Mouse (Mus musculus) heart, embryonic 15.5 days (tissue): Measurements from ENCODE around the gene Ggt1. TPM values are rescaled to one million over a fixed set of nuclear protein-coding genes. Genes with fewer than 3 reads are reported as not detected.

Experiments
- ATAC-seq: fragments of 200-750 bp; cut with Nextera tagmentation; replicated peaks from 2 replicates; pipeline ENCODE4 v1.8.0; 2017; ENCODE audit warnings: low read depth, moderate TSS enrichment; ENCODE audit not compliant: insufficient number of reproducible peaks, insufficient read depth, low FRiP score
- H3K27ac ChIP-seq: fragments of 300-500 bp; sonication (generic); 2 replicates; pipeline ENCODE4 v1.5.1; 2015; ENCODE audit warnings: mild to moderate bottlenecking, inconsistent platforms
- H3K27me3 ChIP-seq: fragments of 300-500 bp; sonication (generic); 2 replicates; pipeline ENCODE4 v1.6.1; 2015; ENCODE audit warnings: inconsistent platforms
- H3K36me3 ChIP-seq: fragments of 300-500 bp; sonication (generic); 2 replicates; pipeline ENCODE4 v1.6.1; 2015; ENCODE audit warnings: mild to moderate bottlenecking, inconsistent platforms
- H3K4me1 ChIP-seq: fragments of 300-500 bp; sonication (generic); replicated peaks from 2 replicates; pipeline ENCODE4 v1.6.1; 2015; ENCODE audit warnings: inconsistent platforms
- H3K4me2 ChIP-seq: fragments of 300-500 bp; sonication (generic); 2 replicates; pipeline ENCODE4 v1.6.1; 2015; ENCODE audit warnings: inconsistent platforms, mild to moderate bottlenecking, moderate library complexity
- H3K4me3 ChIP-seq: fragments of 300-500 bp; sonication (generic); 2 replicates; pipeline ENCODE4 v1.5.1; 2015; ENCODE audit warnings: mild to moderate bottlenecking, inconsistent platforms
- H3K9ac ChIP-seq: fragments of 300-500 bp; sonication (generic); 2 replicates; pipeline ENCODE4 v1.6.1; 2015; ENCODE audit warnings: mild to moderate bottlenecking, inconsistent platforms
- H3K9me3 ChIP-seq: fragments of 300-500 bp; sonication (generic); replicated peaks from 2 replicates; pipeline ENCODE4 v1.6.1; 2016; ENCODE audit warnings: inconsistent platforms
- WGBS: fragments of 180-500 bp; shearing (Covaris S2); methylation state at CpG from one replicate; pipeline ENCODE4 v1.1.7; 2015; ENCODE audit warnings: mixed read lengths; 5-methylcytosine and 5-hydroxymethylcytosine counted together
- polyA plus RNA-seq: library from polyadenylated mRNA; unstranded; fragments of >200 nt; fragmentation: Nextera tagmentation; extraction: Ambion mirVana; gene quantifications from 2 replicates; pipeline ENCODE4 v1.2.1, GENCODE M21; 2015

Gene Ggt1
- polyA plus RNA-seq, 1 experiment from 2014 or later: 0.48 TPM

GRCm38 (mm10) chr10:75605162-75605846 lies 43.9 kb downstream of the Ggt1 start:
- H3K4me3 ChIP-seq: no peak overlapping the region
- ATAC-seq: no peak
- WGBS: 29% methylated on average over 11 of the region's 11 CpGs
- no peaks in the 10 kb centered on the region for H3K27me3 ChIP-seq
- no peaks in the 10 kb centered on the region for H3K9me3 ChIP-seq
- H3K9ac ChIP-seq: no peak overlapping the region
- H3K36me3 ChIP-seq: no peaks in the 10 kb centered on the region
- H3K27ac ChIP-seq: no peak overlapping the region
- no peak overlapping the region for H3K4me2 ChIP-seq
- peaks cover 5% of the 10 kb centered on the region for H3K4me1 ChIP-seq

- WGBS: 88% methylated on average over 4 of the region's 4 CpGs
- ATAC-seq: no peak
- Histone ChIP-seq H3K9ac (no peak overlapping the region), H3K4me3 (no peak overlapping the region), H3K27me3 (no peaks in the 10 kb centered on the region), H3K4me1 (peaks cover 5% of the 10 kb centered on the region), H3K9me3 (no peaks in the 10 kb centered on the region), H3K27ac (no peak overlapping the region), H3K4me2 (no peak overlapping the region), H3K36me3 (no peaks in the 10 kb centered on the region)
These were observed 45.8 kb downstream of the Ggt1 start for GRCm38 (mm10) chr10:75607253-75607652.

DNA sequence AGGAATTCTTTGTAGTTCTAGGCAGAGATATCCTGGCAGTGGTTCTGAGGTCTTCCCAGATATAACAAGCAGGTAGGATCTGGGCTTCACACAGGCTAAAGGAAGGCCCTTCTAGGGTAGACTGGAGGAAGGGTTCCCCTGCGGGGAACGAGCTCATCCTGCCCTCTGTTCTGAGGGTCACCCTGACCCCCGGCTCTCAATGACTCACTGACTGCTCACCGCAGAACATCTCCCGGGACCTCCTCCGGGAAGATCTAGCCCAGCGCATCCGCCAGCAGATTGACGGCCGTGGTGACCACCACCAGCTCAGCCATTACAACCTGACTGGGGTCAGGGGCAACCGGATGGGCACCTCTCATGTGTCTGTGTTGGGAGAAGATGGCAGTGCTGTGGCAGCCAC lies 47.6 kb downstream of the Ggt1 start:
- no peak overlapping the region for H3K4me2 ChIP-seq
- no peak; the same call in 1 of the 2 replicates for ATAC-seq
- WGBS: 88% methylated on average over 11 of the region's 11 CpGs
- H3K4me3 ChIP-seq: no peak overlapping the region
- H3K4me1 ChIP-seq: peaks cover 5% of the 10 kb centered on the region
- no peaks in the 10 kb centered on the region for H3K9me3 ChIP-seq
- H3K27ac ChIP-seq: no peak overlapping the region
- no peaks in the 10 kb centered on the region for H3K27me3 ChIP-seq
- H3K36me3 ChIP-seq: no peaks in the 10 kb centered on the region
- no peak overlapping the region for H3K9ac ChIP-seq

GRCm38 (mm10) chr10:75610486-75610885 lies 49.1 kb downstream of the Ggt1 start:
- Histone ChIP-seq H3K27ac (no peak overlapping the region), H3K27me3 (no peaks in the 10 kb centered on the region), H3K36me3 (no peaks in the 10 kb centered on the region), H3K4me1 (peaks cover 1% of the 10 kb centered on the region; the same call in 1 of the 2 replicates), H3K9me3 (no peaks in the 10 kb centered on the region), H3K4me2 (no peak overlapping the region), H3K4me3 (no peak overlapping the region), H3K9ac (no peak overlapping the region)
- 46% methylated on average over 7 of the region's 7 CpGs for WGBS
- ATAC-seq: no peak

DNA sequence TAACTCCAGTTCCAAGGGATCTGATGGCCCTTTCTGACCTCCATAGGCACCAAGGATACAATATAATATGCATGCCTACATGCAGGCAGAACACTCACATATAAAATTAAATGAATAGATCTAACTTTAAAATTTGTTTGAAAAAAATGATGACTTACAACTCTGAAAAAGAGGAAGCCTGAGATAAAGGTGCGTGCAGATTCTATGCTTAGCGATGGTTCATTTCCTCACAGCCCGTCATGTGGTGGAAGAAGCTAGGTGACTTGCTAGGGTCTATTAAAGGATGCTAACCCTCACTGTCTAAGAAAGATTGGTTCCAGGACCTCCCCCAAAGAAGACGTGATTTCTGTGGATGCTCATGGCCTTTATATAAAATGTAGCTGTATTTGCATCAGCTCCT lies 54.6 kb downstream of the Ggt1 start:
- no peaks in the 10 kb centered on the region for H3K27me3 ChIP-seq
- WGBS: 80% methylated on average over 4 of the region's 4 CpGs

DNA sequence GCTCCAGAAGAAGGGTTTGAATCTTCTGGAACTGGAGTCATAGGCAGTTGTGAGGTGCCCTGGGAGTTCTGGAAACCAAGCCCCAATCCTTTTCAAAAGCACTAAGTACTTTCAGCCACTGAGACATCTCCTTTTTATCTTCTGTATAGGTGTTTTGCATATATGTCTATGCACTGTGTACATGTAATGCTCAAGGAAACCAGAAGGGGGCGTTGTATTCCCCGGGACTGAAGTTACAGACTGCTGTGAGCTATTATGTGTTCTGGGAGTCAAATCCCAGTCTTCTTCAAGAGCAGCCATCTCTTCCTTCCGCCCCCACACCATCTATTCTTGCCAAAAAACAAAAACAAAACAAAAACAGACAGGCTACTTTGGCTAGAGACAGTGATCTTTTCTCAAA lies 59.4 kb downstream of the Ggt1 start:
- no peak overlapping the region for H3K27ac ChIP-seq
- no peaks in the 10 kb centered on the region for H3K36me3 ChIP-seq
- no peak for ATAC-seq
- no peak overlapping the region for H3K4me2 ChIP-seq
- 43% methylated on average over 3 of the region's 3 CpGs for WGBS
- no peak overlapping the region for H3K9ac ChIP-seq
- H3K4me1 ChIP-seq: no peaks in the 10 kb centered on the region
- no peak overlapping the region for H3K4me3 ChIP-seq
- no peaks in the 10 kb centered on the region for H3K9me3 ChIP-seq
- no peaks in the 10 kb centered on the region for H3K27me3 ChIP-seq

More for the DNA sequence above, 54.6 kb downstream of the Ggt1 start:
- H3K4me2 ChIP-seq: no peak overlapping the region
- no peak overlapping the region for H3K9ac ChIP-seq
- ATAC-seq: no peak
- no peak overlapping the region for H3K27ac ChIP-seq
- H3K4me3 ChIP-seq: no peak overlapping the region
- H3K9me3 ChIP-seq: no peaks in the 10 kb centered on the region
- no peaks in the 10 kb centered on the region for H3K36me3 ChIP-seq
- no peaks in the 10 kb centered on the region for H3K4me1 ChIP-seq

DNA sequence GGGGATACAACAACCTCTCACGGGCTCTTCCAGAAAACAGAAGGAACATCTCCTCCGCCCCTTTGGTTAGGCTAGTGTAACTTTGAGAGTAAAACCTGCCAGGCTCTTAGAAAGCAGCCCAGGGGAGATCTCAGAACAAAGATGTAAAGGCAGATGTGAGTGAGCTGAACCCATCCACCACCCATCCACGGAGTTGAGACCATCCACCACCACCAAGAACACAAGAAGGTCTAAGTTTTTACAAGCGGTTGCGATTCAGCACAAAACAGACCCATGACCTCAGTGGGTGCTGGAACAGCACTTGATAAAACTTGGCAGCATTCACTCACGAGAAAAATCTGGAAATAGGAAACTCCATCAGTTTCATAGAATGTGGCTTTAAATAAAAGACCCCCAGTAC lies 64.5 kb downstream of the Ggt1 start:
- Histone ChIP-seq H3K27ac (no peak overlapping the region), H3K4me2 (no peak overlapping the region), H3K36me3 (no peaks in the 10 kb centered on the region), H3K9ac (no peak overlapping the region), H3K4me3 (no peak overlapping the region), H3K4me1 (no peaks in the 10 kb centered on the region), H3K27me3 (no peaks in the 10 kb centered on the region), H3K9me3 (no peaks in the 10 kb centered on the region)
- WGBS: 48% methylated on average over 6 of the region's 6 CpGs
- no peak for ATAC-seq

DNA sequence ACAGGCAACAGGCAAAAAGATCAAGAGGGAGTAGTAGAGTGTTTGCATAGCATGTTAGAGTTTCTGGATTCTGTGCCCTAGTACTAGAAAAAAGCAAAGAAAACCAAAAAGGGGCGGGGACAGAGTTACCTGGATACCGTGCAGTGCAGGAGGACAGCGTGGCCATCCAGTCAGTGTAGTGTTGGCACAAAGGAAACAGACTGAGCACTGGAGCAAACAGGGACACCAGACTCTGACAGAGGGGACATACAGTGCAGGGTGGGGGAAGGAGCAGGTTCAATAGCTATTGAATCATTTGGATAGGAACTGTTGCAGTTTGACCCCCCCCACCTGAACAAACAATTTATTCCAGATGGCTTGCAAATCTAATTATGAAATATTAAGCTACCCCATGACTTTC lies 65.6 kb downstream of the Ggt1 start:
- H3K4me2 ChIP-seq: no peak overlapping the region
- ATAC-seq: no peak
- H3K36me3 ChIP-seq: no peaks in the 10 kb centered on the region
- 58% methylated on average over 3 of the region's 3 CpGs for WGBS
- no peaks in the 10 kb centered on the region for H3K9me3 ChIP-seq
- no peak overlapping the region for H3K4me3 ChIP-seq
- no peak overlapping the region for H3K27ac ChIP-seq
- no peak overlapping the region for H3K9ac ChIP-seq
- H3K4me1 ChIP-seq: no peaks in the 10 kb centered on the region
- no peaks in the 10 kb centered on the region for H3K27me3 ChIP-seq

DNA sequence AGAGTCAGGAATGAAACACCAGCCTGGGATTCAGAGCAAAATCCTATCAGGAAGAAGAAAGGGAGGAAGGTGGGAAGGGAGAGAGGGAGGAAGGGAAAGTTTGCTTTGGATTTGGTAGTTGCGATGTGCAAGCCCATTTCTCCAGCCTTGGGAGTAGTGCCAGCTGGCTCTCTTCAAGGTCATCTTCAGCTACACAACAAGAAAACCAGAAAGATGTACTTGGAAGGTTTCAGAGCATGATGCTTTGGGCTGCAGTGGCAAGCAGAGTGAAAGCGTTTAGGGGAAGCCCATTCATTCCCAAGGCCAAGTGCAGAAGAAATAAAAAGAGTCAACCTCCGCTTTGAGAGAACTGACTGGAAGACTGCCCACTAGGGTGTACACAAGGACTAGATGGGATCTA lies 66.1 kb downstream of the Ggt1 start:
- Histone ChIP-seq H3K27ac (no peak overlapping the region), H3K36me3 (no peaks in the 10 kb centered on the region), H3K4me1 (peaks cover 1% of the 10 kb centered on the region; the same call in 1 of the 2 replicates), H3K4me3 (no peak overlapping the region), H3K9ac (no peak overlapping the region), H3K27me3 (no peaks in the 10 kb centered on the region), H3K4me2 (no peak overlapping the region), H3K9me3 (no peaks in the 10 kb centered on the region)
- 54% methylated on average over 3 of the region's 3 CpGs for WGBS
- ATAC-seq: no peak

DNA sequence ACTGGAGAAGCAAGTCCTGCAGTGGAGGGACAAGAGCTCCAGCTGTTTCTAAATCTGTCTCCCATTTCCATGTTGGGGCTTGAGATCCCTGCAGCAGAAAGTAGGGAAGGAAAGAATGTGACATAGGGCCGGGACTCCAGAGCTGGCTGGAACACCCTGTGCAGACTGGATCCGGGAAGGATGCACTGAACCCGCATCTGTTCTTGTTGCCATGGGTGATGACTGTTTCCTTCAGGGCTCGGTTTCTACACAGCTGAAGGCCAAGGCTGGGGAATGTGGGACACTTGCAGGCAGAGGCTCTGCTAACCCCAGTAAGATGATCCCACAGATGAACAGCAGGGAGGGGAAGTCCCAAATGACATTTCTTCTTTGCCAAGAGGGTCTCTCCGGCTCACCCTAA lies 71.2 kb downstream of the Ggt1 start:
- no peaks in the 10 kb centered on the region for H3K36me3 ChIP-seq
- ATAC-seq: no peak
- H3K9ac ChIP-seq: no peak overlapping the region
- no peaks in the 10 kb centered on the region for H3K9me3 ChIP-seq
- no peak overlapping the region for H3K4me3 ChIP-seq
- peaks cover 12% of the 10 kb centered on the region for H3K4me1 ChIP-seq
- no peak overlapping the region for H3K4me2 ChIP-seq
- no peak overlapping the region for H3K27ac ChIP-seq
- no peaks in the 10 kb centered on the region for H3K27me3 ChIP-seq
- 43% methylated on average over 5 of the region's 5 CpGs for WGBS

DNA sequence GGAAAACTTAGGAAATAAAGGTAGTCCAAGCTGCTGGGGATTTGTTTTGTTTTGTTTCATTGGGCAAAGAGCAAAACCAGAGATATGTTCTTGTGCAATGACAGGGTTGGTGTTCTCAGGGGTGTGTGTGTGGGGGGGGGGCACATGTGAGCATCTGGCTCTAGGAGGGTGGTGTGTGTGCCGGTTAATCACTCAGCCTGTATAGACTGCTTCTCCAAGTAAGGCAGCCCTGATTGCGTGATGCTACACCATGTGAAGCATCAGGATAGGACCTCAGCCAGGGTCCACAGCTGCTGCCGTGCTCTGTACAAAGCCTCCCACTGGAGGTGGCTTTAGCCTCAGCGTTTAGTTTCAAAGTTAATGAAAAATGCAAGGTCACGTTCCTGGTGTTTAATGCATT lies 71.6 kb downstream of the Ggt1 start:
- no peak overlapping the region for H3K9ac ChIP-seq
- peaks cover 12% of the 10 kb centered on the region for H3K4me1 ChIP-seq
- no peak overlapping the region for H3K4me2 ChIP-seq
- H3K36me3 ChIP-seq: no peaks in the 10 kb centered on the region
- H3K27ac ChIP-seq: no peak overlapping the region
- H3K4me3 ChIP-seq: no peak overlapping the region
- peak; percentile 32; the same call in 1 of the 2 replicates for ATAC-seq
- WGBS: 69% methylated on average over 5 of the region's 5 CpGs
- no peaks in the 10 kb centered on the region for H3K9me3 ChIP-seq
- H3K27me3 ChIP-seq: no peaks in the 10 kb centered on the region

DNA sequence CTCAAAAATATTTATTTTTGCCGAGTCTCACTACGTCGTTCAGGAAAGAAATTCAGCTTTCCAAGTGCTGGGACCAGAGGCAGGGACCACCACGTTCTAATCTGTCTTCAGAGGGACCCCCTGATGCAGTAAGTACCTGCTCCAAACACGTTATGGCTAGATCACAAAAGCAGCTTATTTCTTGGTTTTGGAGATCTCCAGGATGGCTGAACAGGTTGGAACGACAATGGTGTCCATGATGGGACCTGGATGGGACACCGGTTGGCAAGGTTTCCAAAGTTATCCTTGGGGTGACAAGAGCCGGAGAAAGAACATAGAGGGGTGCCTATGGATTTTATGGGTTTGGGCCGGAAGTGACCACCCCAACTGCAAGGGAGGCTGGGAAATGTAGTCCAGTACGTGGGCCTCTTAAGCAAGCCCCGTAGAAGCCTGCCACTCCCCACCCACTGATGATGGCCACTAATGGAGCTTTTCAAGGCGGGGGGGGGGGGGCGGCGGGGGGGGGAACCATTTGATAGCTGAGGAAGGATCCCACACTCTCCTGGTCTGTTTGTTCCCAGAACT lies 72.3 kb downstream of the Ggt1 start:
- H3K4me2 ChIP-seq: no peak overlapping the region
- H3K27ac ChIP-seq: no peak overlapping the region
- no peak for ATAC-seq
- no peak overlapping the region for H3K9ac ChIP-seq
- no peak overlapping the region for H3K4me3 ChIP-seq
- no peaks in the 10 kb centered on the region for H3K9me3 ChIP-seq
- no peaks in the 10 kb centered on the region for H3K27me3 ChIP-seq
- 63% methylated on average over 14 of the region's 14 CpGs for WGBS
- H3K36me3 ChIP-seq: no peaks in the 10 kb centered on the region
- peaks cover 12% of the 10 kb centered on the region for H3K4me1 ChIP-seq
